Mouse (Mus musculus): Measurements from ENCODE around the gene Dlgap3. TPM values are rescaled to one million over a fixed set of nuclear protein-coding genes. Genes with fewer than 3 reads are reported as not detected.

Dlgap3 gene
- total RNA-seq, 2 experiments from 2014 or later = 14.8 to 16.1 TPM

GRCm38 (mm10) chr4:127215103-127215502 lies 46.1 kb downstream of the Dlgap3 start:
- DNase-seq (ENCODE audit: low spot score in 2 of 2) = no peak

- no peak for DNase-seq (ENCODE audit: low spot score in 2 of 2)
Observed at GRCm38 (mm10) chr4:127215799-127216198, 46.8 kb downstream of the Dlgap3 start.

GRCm38 (mm10) chr4:127216251-127216651 lies 47.2 kb downstream of the Dlgap3 start:
- no peak for DNase-seq (ENCODE audit: low spot score in 2 of 2)

- no peak for DNase-seq (ENCODE audit: low spot score in 2 of 2)
Observed at GRCm38 (mm10) chr4:127217048-127217447, 48.0 kb downstream of the Dlgap3 start.

GRCm38 (mm10) chr4:127223291-127223690 lies 54.3 kb downstream of the Dlgap3 start:
- DNase-seq (ENCODE audit: low spot score in 2 of 2) = no peak

- no peak for DNase-seq (ENCODE audit: low spot score in 2 of 2)
Observed at GRCm38 (mm10) chr4:127223755-127224154, 54.8 kb downstream of the Dlgap3 start.

- no peak for DNase-seq (ENCODE audit: low spot score in 2 of 2)
Observed at GRCm38 (mm10) chr4:127224444-127225100, 55.6 kb downstream of the Dlgap3 start.

GRCm38 (mm10) chr4:127226067-127226466 lies 57.1 kb downstream of the Dlgap3 start:
- DNase-seq (ENCODE audit: low spot score in 2 of 2) = no peak

GRCm38 (mm10) chr4:127227051-127227673 lies 58.2 kb downstream of the Dlgap3 start:
- DNase-seq (ENCODE audit: low spot score in 2 of 2) = no peak

- no peak for DNase-seq (ENCODE audit: low spot score in 2 of 2)
Observed at GRCm38 (mm10) chr4:127232028-127232427, 63.0 kb downstream of the Dlgap3 start.

GRCm38 (mm10) chr4:127232551-127232950 lies 63.5 kb downstream of the Dlgap3 start:
- no peak for DNase-seq (ENCODE audit: low spot score in 2 of 2)

GRCm38 (mm10) chr4:127233416-127234125 lies 64.6 kb downstream of the Dlgap3 start:
- no peak for DNase-seq (ENCODE audit: low spot score in 2 of 2)

- peak; percentile 48 to 74 for DNase-seq (ENCODE audit: low spot score in 2 of 2)
Observed at GRCm38 (mm10) chr4:127235742-127236487, 66.9 kb downstream of the Dlgap3 start.

GRCm38 (mm10) chr4:127236631-127237030 lies 67.6 kb downstream of the Dlgap3 start:
- no peak for DNase-seq (ENCODE audit: low spot score in 2 of 2)

- no peak for DNase-seq (ENCODE audit: low spot score in 2 of 2)
Observed at GRCm38 (mm10) chr4:127237271-127237670, 68.3 kb downstream of the Dlgap3 start.

- no peak for DNase-seq (ENCODE audit: low spot score in 2 of 2)
Observed at GRCm38 (mm10) chr4:127242696-127243095, 73.7 kb downstream of the Dlgap3 start.

- DNase-seq (ENCODE audit: low spot score in 2 of 2) = peak; percentile 96 to 98
Observed at GRCm38 (mm10) chr4:127243552-127243951, 74.5 kb downstream of the Dlgap3 start, which contains the start of gene Smim12. TSS of gene Smim12 (plus strand) at chr4:127243784.

- DNase-seq (ENCODE audit: low spot score in 2 of 2) = no peak
Observed at GRCm38 (mm10) chr4:127243953-127244352, 74.9 kb downstream of the Dlgap3 start.

- peak; percentile 92 for DNase-seq (ENCODE audit: low spot score in 2 of 2)
Observed at GRCm38 (mm10) chr4:127249701-127250349, 80.8 kb downstream of the Dlgap3 start.

- DNase-seq (ENCODE audit: low spot score in 2 of 2) = peak in 1 of 2 experiments; percentile 50
Observed at GRCm38 (mm10) chr4:127251963-127252585, 83.1 kb downstream of the Dlgap3 start.
